Mouse (Mus musculus) ovary, postnatal 36 days (tissue): ENCODE data around the gene Pibf1.

Source experiments
- DNase-seq: peaks from one replicate; pipeline ENCODE4 v3.0.0; 2022; ENCODE audit warnings: low spot score, mixed read lengths

The Pibf1 gene

GRCm38 (mm10) chr14:99141786-99142633 lies 42.8 kb downstream of the Pibf1 start:
- peak; percentile 76 for DNase-seq

DNA sequence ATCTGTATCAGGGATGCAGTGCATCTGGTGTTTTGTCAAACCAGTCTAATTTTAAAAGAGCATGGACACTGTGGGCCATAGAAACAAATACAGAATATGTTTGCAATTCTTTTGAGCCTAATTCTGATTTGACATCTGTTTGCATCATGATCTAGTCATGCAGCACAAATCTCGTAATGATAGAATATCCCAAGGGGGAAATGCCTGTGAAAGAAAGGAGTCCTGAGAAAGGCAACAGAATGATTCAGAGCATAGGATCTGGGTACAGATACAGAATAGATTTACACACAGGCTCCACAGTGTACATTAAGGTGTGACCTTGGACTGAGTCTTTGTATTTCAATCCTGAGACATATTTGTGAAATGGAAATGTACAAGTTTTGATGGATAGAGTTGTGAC lies 47.6 kb downstream of the Pibf1 start:
- DNase-seq = no peak

GRCm38 (mm10) chr14:99152683-99153082 lies 53.5 kb downstream of the Pibf1 start:
- no peak for DNase-seq

- DNase-seq = no peak
Measured at GRCm38 (mm10) chr14:99159940-99160339, 60.7 kb downstream of the Pibf1 start.

GRCm38 (mm10) chr14:99163051-99163450 lies 63.8 kb downstream of the Pibf1 start:
- DNase-seq = no peak

- no peak for DNase-seq
Measured at GRCm38 (mm10) chr14:99174138-99174745, 75.0 kb downstream of the Pibf1 start.

- DNase-seq = no peak
Measured at GRCm38 (mm10) chr14:99176559-99176958, 77.3 kb downstream of the Pibf1 start.

DNA sequence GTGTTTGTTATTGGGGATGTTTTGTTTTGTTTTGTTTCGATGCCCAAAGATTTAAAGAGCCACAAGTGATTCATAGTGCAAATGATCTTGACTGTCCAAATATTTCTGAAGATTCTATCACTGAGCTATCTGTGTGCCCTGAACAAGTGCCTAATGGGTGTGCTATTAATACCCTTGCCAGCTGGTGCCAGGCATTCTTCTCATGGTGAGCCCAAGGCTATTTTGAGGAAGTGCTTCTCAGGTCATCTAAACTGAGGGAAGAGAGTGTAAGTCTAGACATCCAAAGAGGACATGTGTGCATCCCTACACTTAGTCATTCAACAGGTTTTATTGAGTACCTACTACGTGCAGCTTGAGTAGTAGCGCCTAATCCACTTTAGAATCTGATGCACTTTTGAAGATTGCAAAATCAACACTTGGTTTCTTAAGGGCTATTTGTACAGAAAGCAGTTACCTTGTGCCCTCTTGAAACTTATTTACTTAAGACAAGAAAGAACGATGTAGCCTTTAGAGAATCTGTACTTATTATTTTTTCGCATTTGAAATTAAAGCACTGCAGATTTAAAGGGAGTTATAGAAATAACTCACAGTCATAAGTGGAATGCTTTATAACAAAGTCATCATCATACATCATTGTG lies 91.0 kb downstream of the Pibf1 start:
- no peak for DNase-seq

GRCm38 (mm10) chr14:99205865-99206264 lies 106.6 kb downstream of the Pibf1 start:
- DNase-seq = no peak

GRCm38 (mm10) chr14:99206591-99206990 lies 107.4 kb downstream of the Pibf1 start:
- DNase-seq = no peak

- DNase-seq = no peak
Measured at GRCm38 (mm10) chr14:99210431-99210830, 111.2 kb downstream of the Pibf1 start.

DNA sequence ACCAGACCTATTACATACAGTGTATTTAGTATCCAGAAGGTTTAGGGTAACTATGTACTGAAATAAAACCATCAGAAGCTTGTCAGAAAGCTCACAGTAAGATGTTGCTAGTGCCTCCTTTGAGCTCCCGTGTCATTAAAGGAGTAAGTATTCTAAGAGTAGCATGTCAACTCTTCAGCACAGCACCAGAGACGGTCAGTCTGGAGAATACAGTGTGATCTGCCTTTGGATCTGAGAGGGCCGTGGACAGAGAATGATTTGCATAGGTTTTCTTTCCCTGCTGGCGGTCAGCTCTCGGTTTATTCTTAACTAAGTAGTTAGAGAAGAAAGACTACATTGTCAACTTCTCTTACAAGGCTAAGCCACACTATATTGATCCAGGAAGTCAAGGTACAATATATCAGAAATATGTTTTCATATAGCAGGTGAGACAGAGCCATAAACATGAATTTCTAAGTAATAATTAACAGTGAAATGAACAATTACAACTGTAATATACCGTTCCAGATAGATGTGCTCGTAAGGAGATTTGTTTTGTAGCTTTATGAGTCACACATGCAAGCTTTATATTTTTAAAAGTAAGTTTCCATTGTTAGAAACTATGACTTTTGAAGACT lies 119.3 kb downstream of the Pibf1 start:
- no peak for DNase-seq

DNA sequence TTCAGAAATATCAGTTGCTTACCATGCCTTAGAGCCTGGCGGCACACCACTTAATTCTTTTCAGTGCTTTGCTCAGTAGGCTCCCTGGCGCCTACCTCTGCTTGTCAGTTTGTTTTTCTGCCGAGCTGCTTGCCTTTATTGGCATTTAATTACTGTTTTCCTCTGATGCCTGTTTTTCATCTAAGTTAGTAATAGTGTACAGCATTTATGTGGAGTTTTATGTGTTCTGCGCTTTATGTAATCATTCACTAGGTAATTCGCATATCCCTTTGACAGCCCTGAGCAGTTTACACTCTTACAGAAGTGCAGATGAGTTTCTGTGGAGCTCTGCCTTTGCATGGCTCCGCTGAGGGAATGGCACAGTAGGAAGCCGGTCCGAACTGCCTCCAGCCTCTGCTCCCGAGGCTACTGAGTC lies 120.5 kb downstream of the Pibf1 start:
- no peak for DNase-seq

GRCm38 (mm10) chr14:99225929-99226328 lies 126.7 kb downstream of the Pibf1 start:
- DNase-seq = no peak

DNA sequence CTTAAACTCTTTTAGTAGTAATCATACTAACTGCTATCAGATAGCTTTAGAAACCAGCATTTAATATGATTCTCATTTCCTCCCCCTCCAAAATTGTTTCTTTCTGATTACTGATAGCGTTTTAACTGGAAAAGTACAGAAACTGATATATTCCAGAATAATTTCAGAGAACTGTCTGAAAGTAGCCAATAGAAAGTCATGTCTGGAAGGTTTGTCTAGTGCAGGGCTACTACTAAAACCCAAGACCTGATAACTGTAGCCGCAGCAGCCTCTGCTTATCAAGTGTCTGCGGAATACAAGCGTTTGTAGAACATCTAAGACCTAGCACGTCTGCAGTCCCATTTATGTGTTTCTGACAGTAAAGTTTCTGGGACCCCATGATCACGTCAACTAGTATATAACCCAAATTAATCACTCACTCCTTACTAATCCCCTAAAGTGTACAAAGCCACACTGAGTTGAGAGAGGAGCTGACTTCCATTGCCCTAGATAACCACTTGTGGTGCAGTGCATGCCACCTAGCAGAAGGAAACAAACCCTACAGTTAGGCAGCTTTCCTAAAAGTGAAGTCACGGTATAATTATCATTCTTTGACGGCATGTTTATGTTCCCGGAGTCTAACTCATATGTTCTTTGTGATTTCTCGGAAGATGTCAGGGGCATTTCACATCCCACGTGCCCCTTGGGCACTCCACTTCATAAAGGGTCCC lies 130.0 kb downstream of the Pibf1 start:
- no peak for DNase-seq

- no peak for DNase-seq
Measured at GRCm38 (mm10) chr14:99233056-99233455, 133.8 kb downstream of the Pibf1 start.

DNA sequence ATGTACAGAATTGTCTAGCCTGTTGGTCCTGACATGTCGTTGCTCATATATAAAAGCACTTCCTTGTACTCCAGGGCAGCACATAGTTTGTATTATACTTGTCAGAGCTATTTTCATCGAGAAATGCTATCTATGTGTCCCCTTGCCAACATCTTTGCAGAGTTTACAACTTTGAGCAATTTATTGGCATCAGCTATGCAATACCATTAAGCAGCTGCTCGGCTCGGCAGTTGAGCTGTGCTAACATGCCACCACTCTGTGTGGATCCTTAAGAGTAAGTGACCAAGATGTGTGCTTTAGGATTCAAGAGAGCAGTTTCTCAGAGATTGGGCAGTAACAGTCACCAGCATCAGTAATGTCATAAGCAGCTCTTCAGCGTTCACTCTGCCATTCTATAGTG lies 137.9 kb downstream of the Pibf1 start:
- DNase-seq = no peak

- DNase-seq = no peak
Measured at GRCm38 (mm10) chr14:99240563-99240962, 141.3 kb downstream of the Pibf1 start.

GRCm38 (mm10) chr14:99244508-99244907 lies 145.3 kb downstream of the Pibf1 start:
- no peak for DNase-seq

DNA sequence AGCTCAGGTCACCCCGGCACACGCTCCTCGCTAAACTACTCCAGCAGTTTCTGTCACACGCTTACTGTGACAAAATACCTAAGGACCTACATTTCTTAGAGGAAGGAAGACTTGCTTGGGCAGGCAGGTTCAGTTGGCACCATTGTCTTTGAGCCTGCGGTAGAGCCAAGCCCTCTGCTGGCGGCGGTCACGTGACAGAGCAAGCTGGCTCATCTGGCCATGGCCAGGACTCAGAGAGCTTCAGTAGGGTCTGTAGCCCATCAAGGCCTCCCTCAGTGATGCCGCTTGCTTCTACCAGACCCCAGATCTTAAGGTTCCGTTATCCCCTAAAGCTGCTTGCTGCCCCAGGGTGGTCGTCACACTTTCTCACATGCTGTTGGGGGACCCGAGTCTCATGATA lies 162.8 kb downstream of the Pibf1 start:
- no peak for DNase-seq

DNA sequence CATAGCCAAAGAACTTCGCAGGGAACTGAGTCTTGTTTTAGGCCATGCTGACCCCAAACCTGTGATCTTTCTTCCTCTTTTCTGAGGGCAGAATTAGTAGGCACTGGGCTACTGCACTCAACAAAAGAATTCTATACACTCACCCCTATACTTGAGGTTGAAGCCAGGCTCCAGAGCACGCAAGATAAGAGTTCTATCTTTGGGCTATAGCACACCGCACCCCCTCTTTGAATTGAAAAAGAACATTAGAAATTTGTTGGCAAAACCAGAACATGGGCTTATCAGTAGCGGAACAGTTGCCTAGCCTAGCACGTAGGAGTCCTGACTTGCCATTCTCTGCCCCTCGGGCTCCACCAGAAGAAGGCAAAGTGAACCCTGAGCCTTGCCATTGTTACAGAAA lies 164.6 kb downstream of the Pibf1 start:
- no peak for DNase-seq

GRCm38 (mm10) chr14:99265791-99266190 lies 166.6 kb downstream of the Pibf1 start:
- DNase-seq = no peak
